Mouse (Mus musculus) intestine, embryonic 16.5 days (tissue): ENCODE data around the gene Tmed10. TPM values are rescaled to one million over a fixed set of nuclear protein-coding genes. Genes with fewer than 3 reads are reported as not detected.

Experiments
- ATAC-seq: fragments of 200-750 bp; cut with Nextera tagmentation; 2 replicates; pipeline ENCODE4 v1.8.0; 2017; ENCODE audit warnings: moderate TSS enrichment, moderate library complexity
- H3K27ac ChIP-seq: fragments of 300-500 bp; sonication (generic); 2 replicates; pipeline ENCODE4 v1.5.1; 2014; ENCODE audit warnings: mild to moderate bottlenecking, low read length
- H3K27me3 ChIP-seq: fragments of 300-500 bp; sonication (generic); replicated peaks from 2 replicates; pipeline ENCODE4 v1.6.1; 2014; ENCODE audit warnings: low read length, control low read depth, mixed read lengths; ENCODE audit not compliant: control insufficient read depth, insufficient read depth
- H3K36me3 ChIP-seq: fragments of 300-500 bp; sonication (generic); 2 replicates; pipeline ENCODE4 v1.6.1; 2014; ENCODE audit warnings: low read length, control low read depth; ENCODE audit not compliant: control insufficient read depth, insufficient read depth
- H3K4me1 ChIP-seq: fragments of 300-500 bp; sonication (generic); 2 replicates; pipeline ENCODE4 v1.6.1; 2014; ENCODE audit warnings: low read length, control low read depth, mixed read lengths; ENCODE audit not compliant: control insufficient read depth, insufficient read depth
- H3K4me2 ChIP-seq: fragments of 300-500 bp; sonication (generic); 2 replicates; pipeline ENCODE4 v1.6.1; 2014; ENCODE audit warnings: low read depth, low read length, control low read depth
- H3K4me3 ChIP-seq: fragments of 300-500 bp; sonication (generic); 2 replicates; pipeline ENCODE4 v1.5.1; 2014; ENCODE audit warnings: mild to moderate bottlenecking, low read length
- H3K9ac ChIP-seq: fragments of 300-500 bp; sonication (generic); 2 replicates; pipeline ENCODE4 v1.6.1; 2014; ENCODE audit warnings: low read depth, low read length
- H3K9me3 ChIP-seq: fragments of 300-500 bp; sonication (generic); 2 replicates; pipeline ENCODE4 v1.6.1; 2016; ENCODE audit warnings: low read length, control low read depth; ENCODE audit not compliant: control insufficient read depth
- WGBS: fragments of 180-500 bp; shearing (Covaris S2); extraction: QIAGEN DNeasy Blood & Tissue Kit; methylation state at CpG from one replicate; pipeline ENCODE4 v1.1.7; 2014; 5-methylcytosine and 5-hydroxymethylcytosine counted together
- polyA plus RNA-seq: library from polyadenylated mRNA; unstranded; fragments of >200 nt; fragmentation: Nextera tagmentation; extraction: Ambion mirVana; gene quantifications from 2 replicates; pipeline ENCODE4 v1.2.1, GENCODE M21; 2015

The Tmed10 gene
- polyA plus RNA-seq, 1 experiment from 2014 or later: 352 TPM

GRCm38 (mm10) chr12:85304725-85305124 is 69.9 kb downstream of the Tmed10 start:
- ATAC-seq: peak; percentile 19; the same call in 1 of the 2 replicates
- no peaks in the 10 kb centered on the region for H3K9me3 ChIP-seq

DNA sequence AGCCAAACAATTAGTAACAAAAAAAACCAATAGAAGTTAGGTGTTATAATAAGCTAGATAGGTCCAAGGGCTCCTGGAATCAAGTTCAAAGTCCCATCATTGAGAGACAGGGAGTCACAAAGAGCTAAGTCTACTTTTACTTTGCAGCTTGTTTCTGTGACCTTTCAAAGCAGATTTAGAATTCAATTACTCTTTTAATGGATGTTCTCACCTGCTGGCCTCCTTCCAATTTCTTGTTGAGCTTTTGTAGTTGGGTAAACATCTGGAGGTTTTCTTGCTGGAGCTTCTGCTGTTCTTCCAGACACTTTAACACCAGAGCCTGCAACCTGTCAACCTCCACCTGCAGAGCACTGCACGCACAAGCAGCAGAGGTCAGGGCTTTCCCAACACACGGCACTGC is 71.4 kb downstream of the Tmed10 start:
- no peaks in the 10 kb centered on the region for H3K9me3 ChIP-seq
- no peak for ATAC-seq

More at GRCm38 (mm10) chr12:85304725-85305124, 69.9 kb downstream of the Tmed10 start:
- Histone ChIP-seq H3K27ac (no peak overlapping the region), H3K4me2 (no peak overlapping the region), H3K36me3 (peaks cover 32% of the 10 kb centered on the region), H3K9ac (no peak overlapping the region), H3K4me3 (no peak overlapping the region), H3K4me1 (peaks cover 3% of the 10 kb centered on the region; the same call in 1 of the 2 replicates), H3K27me3 (no peaks in the 10 kb centered on the region)
- 62% methylated on average over 4 of the region's 4 CpGs for WGBS

DNA sequence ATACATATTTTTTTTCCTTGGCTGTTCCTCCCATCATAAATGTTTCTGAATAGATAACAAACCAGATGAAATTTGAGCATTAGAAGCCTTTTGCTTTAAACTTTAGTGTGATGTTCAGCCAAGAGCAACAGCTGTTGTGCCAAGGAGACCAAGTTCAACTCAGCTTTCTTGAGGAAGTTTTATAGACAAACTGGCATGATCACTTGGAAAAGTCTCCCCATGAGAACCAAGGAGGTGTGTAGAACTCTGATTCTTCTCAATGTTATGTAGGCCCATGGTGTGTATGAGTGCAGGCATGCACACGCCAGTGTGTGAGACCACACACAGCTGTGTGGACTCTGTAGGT is 75.8 kb downstream of the Tmed10 start:
- WGBS: 65% methylated on average over 1 of the region's 1 CpGs
- H3K4me3 ChIP-seq: no peak overlapping the region
- peak overlapping the region; percentile 46; the same call in 1 of the 2 replicates for H3K27ac ChIP-seq
- peaks cover 12% of the 10 kb centered on the region for H3K36me3 ChIP-seq
- no peak for ATAC-seq
- peaks cover 12% of the 10 kb centered on the region; the same call in 1 of the 2 replicates for H3K4me1 ChIP-seq
- no peaks in the 10 kb centered on the region for H3K27me3 ChIP-seq
- no peak overlapping the region for H3K9ac ChIP-seq
- no peaks in the 10 kb centered on the region for H3K9me3 ChIP-seq
- H3K4me2 ChIP-seq: no peak overlapping the region

More for the DNA sequence above, 71.4 kb downstream of the Tmed10 start:
- Histone ChIP-seq H3K4me3 (no peak overlapping the region), H3K36me3 (peaks cover 24% of the 10 kb centered on the region), H3K27me3 (no peaks in the 10 kb centered on the region), H3K4me2 (no peak overlapping the region), H3K9ac (no peak overlapping the region), H3K27ac (no peak overlapping the region), H3K4me1 (peaks cover 12% of the 10 kb centered on the region)
- WGBS: 69% methylated on average over 2 of the region's 2 CpGs

DNA sequence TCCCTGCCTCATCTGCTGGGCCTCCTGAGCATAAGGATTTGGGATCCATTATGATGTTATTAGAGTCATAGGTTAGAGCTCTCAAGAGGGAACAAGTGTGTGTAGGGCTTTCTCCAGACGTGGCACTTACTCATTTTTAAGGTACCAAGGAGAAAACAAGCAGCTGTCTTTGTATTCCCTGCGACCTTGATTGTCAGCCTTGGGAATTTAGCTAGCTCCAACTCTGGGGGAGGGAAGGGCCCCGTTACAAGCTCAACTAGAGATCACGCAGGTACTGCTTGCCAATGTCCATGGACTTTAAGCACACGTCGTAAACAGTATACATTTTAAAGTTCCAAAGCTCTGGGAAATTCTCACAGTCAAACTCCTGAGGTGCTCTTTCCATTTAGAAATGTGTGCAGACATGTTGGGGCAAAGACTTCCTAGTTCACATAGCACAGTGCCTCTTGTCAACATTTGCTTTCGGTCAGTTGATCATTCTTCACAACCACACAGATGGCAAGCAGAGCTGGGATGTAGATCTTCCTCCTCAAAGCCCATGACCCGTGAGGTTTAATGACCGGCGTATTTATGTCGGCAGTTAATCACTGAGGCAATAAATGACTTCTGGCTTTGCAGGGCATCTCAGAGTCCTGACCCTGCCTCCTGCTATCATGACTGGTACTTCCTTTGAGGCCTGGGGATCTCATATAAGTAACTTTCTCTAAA is 76.4 kb downstream of the Tmed10 start:
- peak; percentile 77 for ATAC-seq
- WGBS: 40% methylated on average over 11 of the region's 11 CpGs
- Histone ChIP-seq H3K27ac (no peak overlapping the region), H3K4me3 (no peak overlapping the region), H3K9me3 (no peaks in the 10 kb centered on the region), H3K9ac (no peak overlapping the region), H3K36me3 (peaks cover 10% of the 10 kb centered on the region; the same call in 1 of the 2 replicates), H3K27me3 (no peaks in the 10 kb centered on the region), H3K4me2 (no peak overlapping the region), H3K4me1 (peaks cover 12% of the 10 kb centered on the region; the same call in 1 of the 2 replicates)

DNA sequence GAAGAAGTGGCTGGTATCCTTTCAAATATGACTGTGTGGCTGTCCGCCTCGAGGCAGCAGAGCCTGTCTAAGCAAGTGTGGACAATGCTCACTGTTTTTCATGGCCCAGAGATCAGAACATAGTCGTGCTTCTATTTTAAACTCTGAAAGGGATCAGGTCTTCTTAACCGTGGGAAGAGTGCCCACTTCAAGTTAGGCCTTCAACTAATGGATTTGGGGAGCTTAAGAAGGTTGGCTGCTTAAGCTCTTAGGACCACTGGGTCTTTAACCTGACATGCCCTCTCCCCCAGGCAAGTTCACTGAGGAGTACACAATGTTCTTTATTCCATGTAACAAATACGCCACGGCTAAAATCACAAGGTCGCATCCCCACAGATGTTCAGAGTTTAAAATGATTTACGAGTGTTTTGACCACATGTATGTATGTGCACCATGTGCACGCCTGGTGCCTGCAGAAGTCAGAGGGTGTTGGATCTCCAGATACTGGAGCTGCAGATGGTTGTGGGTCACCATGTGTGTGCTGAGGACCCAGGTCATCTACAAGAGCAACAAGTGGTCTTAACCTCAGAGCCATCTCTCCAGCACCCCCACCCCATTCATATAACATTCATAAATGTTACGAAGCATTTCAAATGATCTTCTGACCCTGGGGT is 77.2 kb downstream of the Tmed10 start:
- no peak for ATAC-seq
- peaks cover 12% of the 10 kb centered on the region; the same call in 1 of the 2 replicates for H3K4me1 ChIP-seq
- H3K9me3 ChIP-seq: no peaks in the 10 kb centered on the region
- H3K27me3 ChIP-seq: no peaks in the 10 kb centered on the region
- no peak overlapping the region for H3K27ac ChIP-seq
- peaks cover 10% of the 10 kb centered on the region; the same call in 1 of the 2 replicates for H3K36me3 ChIP-seq
- H3K4me3 ChIP-seq: no peak overlapping the region
- no peak overlapping the region for H3K9ac ChIP-seq
- WGBS: 74% methylated on average over 10 of the region's 10 CpGs
- H3K4me2 ChIP-seq: no peak overlapping the region

DNA sequence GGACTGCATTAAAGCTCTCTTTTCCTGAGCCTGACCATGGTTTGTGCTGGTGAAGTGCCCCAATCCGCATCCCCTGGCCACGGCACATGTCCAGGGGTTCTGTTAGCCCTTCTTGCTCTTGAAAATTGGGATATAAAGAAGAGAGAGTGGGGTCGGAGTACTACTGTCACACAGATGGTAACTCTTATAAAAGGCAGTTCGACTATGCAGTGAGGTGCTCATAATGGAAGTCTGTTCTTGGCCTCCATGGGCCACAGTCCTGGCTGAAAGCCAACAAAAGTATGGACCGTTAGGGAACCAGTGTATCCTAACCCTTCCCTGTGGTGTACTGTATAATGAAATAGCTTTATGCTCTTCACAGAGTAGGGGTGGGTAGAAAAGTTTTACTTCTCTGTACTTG is 77.7 kb downstream of the Tmed10 start:
- no peak overlapping the region for H3K4me2 ChIP-seq
- no peaks in the 10 kb centered on the region for H3K27me3 ChIP-seq
- no peak overlapping the region for H3K4me3 ChIP-seq
- H3K9me3 ChIP-seq: no peaks in the 10 kb centered on the region
- H3K4me1 ChIP-seq: peaks cover 12% of the 10 kb centered on the region; the same call in 1 of the 2 replicates
- WGBS: 80% methylated on average over 5 of the region's 5 CpGs
- no peak for ATAC-seq
- peaks cover 10% of the 10 kb centered on the region; the same call in 1 of the 2 replicates for H3K36me3 ChIP-seq
- H3K27ac ChIP-seq: no peak overlapping the region
- no peak overlapping the region for H3K9ac ChIP-seq

DNA sequence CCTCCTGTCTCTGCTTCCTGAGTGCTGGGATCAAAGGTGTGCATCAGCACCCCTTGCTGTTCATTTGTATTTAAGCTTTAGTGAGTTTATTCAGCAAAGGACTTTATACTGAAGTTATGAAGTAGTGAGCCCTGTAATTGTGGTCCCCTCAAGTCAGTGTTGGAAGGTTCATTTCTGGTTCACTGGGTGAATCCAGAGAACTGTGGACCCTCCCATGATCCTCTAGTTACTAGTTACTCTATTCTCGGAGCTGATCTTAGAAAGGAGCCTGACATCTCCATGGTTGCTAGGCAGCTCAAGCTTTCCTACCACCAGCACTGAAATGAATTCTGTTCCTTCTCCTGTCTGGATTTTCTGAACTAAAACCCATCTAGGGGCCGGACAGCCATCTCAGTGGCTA is 79.1 kb downstream of the Tmed10 start:
- Histone ChIP-seq H3K9me3 (no peaks in the 10 kb centered on the region), H3K27ac (no peak overlapping the region), H3K4me1 (peaks cover 12% of the 10 kb centered on the region; the same call in 1 of the 2 replicates), H3K27me3 (no peaks in the 10 kb centered on the region), H3K4me2 (no peak overlapping the region), H3K36me3 (peaks cover 6% of the 10 kb centered on the region; the same call in 1 of the 2 replicates), H3K9ac (no peak overlapping the region), H3K4me3 (no peak overlapping the region)
- no peak for ATAC-seq
- WGBS: 87% methylated on average over 2 of the region's 2 CpGs

- H3K4me2 ChIP-seq: no peak overlapping the region
- no peak overlapping the region for H3K4me3 ChIP-seq
These were observed 81.7 kb downstream of the Tmed10 start for GRCm38 (mm10) chr12:85292906-85293305.

GRCm38 (mm10) chr12:85292288-85292687 is 82.4 kb downstream of the Tmed10 start:
- H3K4me1 ChIP-seq: peaks cover 12% of the 10 kb centered on the region
- H3K4me2 ChIP-seq: no peak overlapping the region
- H3K27ac ChIP-seq: no peak overlapping the region
- H3K36me3 ChIP-seq: no peaks in the 10 kb centered on the region; the same call in 1 of the 2 replicates
- H3K27me3 ChIP-seq: no peaks in the 10 kb centered on the region
- no peak overlapping the region for H3K4me3 ChIP-seq
- WGBS: 74% methylated on average over 6 of the region's 6 CpGs
- no peak overlapping the region for H3K9ac ChIP-seq
- ATAC-seq: no peak
- H3K9me3 ChIP-seq: no peaks in the 10 kb centered on the region

More at GRCm38 (mm10) chr12:85292906-85293305, 81.7 kb downstream of the Tmed10 start:
- H3K9ac ChIP-seq: no peak overlapping the region
- no peak for ATAC-seq
- no peaks in the 10 kb centered on the region for H3K27me3 ChIP-seq
- no peaks in the 10 kb centered on the region; the same call in 1 of the 2 replicates for H3K36me3 ChIP-seq
- H3K9me3 ChIP-seq: no peaks in the 10 kb centered on the region
- H3K27ac ChIP-seq: no peak overlapping the region
- peaks cover 11% of the 10 kb centered on the region for H3K4me1 ChIP-seq
